Mouse (Mus musculus) myocyte (in vitro differentiated cells): Measurements from ENCODE around the gene Ghrh. TPM values are rescaled to one million over a fixed set of nuclear protein-coding genes. Genes with fewer than 3 reads are reported as not detected.

Source experiments
- H3K27me3 ChIP-seq: one replicate; pipeline ENCODE4 v1.6.1; 2011; ENCODE audit not compliant: control insufficient read depth, insufficient read depth, insufficient read length
- H3K36me3 ChIP-seq: one replicate; pipeline ENCODE4 v1.6.1; 2011; ENCODE audit not compliant: control insufficient read depth, insufficient read depth
- H3K4me2 ChIP-seq: one replicate; pipeline ENCODE4 v1.6.1; 2011; ENCODE audit warnings: low read depth, control low read depth
- H3K4me3 ChIP-seq: one replicate; pipeline ENCODE4 v1.5.1; 2011; ENCODE audit warnings: mild to moderate bottlenecking, control low read depth, moderate library complexity
- H3K79me2 ChIP-seq: one replicate; pipeline ENCODE4 v1.6.1; 2011; ENCODE audit not compliant: control insufficient read depth, insufficient read depth
- H3ac ChIP-seq: one replicate; pipeline ENCODE4 v1.6.1; 2011; ENCODE audit not compliant: control insufficient read depth, insufficient read length
- CEBPB ChIP-seq: IDR thresholded peaks from 2 replicates; pipeline ENCODE4 v1.6.1; 2011; ENCODE audit warnings: mild to moderate bottlenecking, moderate library complexity; ENCODE audit not compliant: poor library complexity, insufficient read depth, severe bottlenecking
- E2F4 ChIP-seq: IDR thresholded peaks from one replicate; pipeline ENCODE4 v1.6.1; 2011; ENCODE audit warnings: mild to moderate bottlenecking, control low read depth, moderate library complexity; ENCODE audit not compliant: insufficient read depth
- MAX ChIP-seq: IDR thresholded peaks from one replicate; pipeline ENCODE4 v1.6.1; 2011; ENCODE audit warnings: low read depth, mild to moderate bottlenecking, control low read depth
- MYOD1 ChIP-seq, 3 experiments: IDR thresholded peaks; one replicate each; pipeline ENCODE4 v1.6.1; 2011; ENCODE audit warnings: control low read depth in 2 of 3, low read depth in 2 of 3, mild to moderate bottlenecking in 2 of 3, moderate library complexity in 1 of 3; ENCODE audit not compliant: insufficient read length in 2 of 3, control insufficient read depth in 1 of 3
- MYOG ChIP-seq, 3 experiments: IDR thresholded peaks; one replicate each; pipeline ENCODE4 v1.6.1; 2011; ENCODE audit warnings: control low read depth in 2 of 3, low read depth in 2 of 3, mild to moderate bottlenecking in 2 of 3; ENCODE audit not compliant: insufficient read length in 2 of 3, control insufficient read depth in 1 of 3, insufficient read depth in 1 of 3
- POLR2A ChIP-seq: IDR thresholded peaks from one replicate; pipeline ENCODE4 v1.6.1; 2011; ENCODE audit warnings: low read depth, mild to moderate bottlenecking, control low read depth, moderate library complexity; ENCODE audit not compliant: insufficient read length
- POLR2AphosphoS2 ChIP-seq: IDR thresholded peaks from one replicate; pipeline ENCODE4 v1.6.1; 2011; ENCODE audit warnings: low read depth, control low read depth; ENCODE audit not compliant: insufficient read length
- REST ChIP-seq: IDR thresholded peaks from one replicate; pipeline ENCODE4 v1.6.1; 2011; ENCODE audit warnings: mild to moderate bottlenecking, control low read depth, moderate library complexity; ENCODE audit not compliant: insufficient read depth, insufficient read length
- SRF ChIP-seq: IDR thresholded peaks from one replicate; pipeline ENCODE4 v1.6.1; 2011; ENCODE audit warnings: low read depth; ENCODE audit not compliant: control insufficient read depth, insufficient read length
- TCF12 ChIP-seq: IDR thresholded peaks from one replicate; pipeline ENCODE4 v1.6.1; 2011; ENCODE audit warnings: mild to moderate bottlenecking, control low read depth; ENCODE audit not compliant: poor library complexity, insufficient read depth, severe bottlenecking
- TCF3 ChIP-seq: IDR thresholded peaks from one replicate; pipeline ENCODE4 v1.6.1; 2011; ENCODE audit warnings: low read depth, control low read depth; ENCODE audit not compliant: insufficient read length
- USF1 ChIP-seq: IDR thresholded peaks from one replicate; pipeline ENCODE4 v1.6.1; 2011; ENCODE audit warnings: low read depth, mild to moderate bottlenecking, control low read depth, moderate library complexity
- polyA plus RNA-seq: library from polyadenylated mRNA; unstranded; fragments of >200 nt; fragmentation: generic; extraction: Trizol; gene quantifications from one replicate; pipeline ENCODE4 v1.2.1, GENCODE M21; 2012; ENCODE audit warnings: missing spikeins

The Ghrh gene
- polyA plus RNA-seq, 1 experiment = not detected

- no peak overlapping the region for H3K4me3 ChIP-seq
- peaks cover 45% of the 10 kb centered on the region for H3K36me3 ChIP-seq
- TF ChIP-seq E2F4 (no peak), CEBPB (no peak), MYOD1 (IDR thresholded peaks at IDR 0.05; ENCODE audit: control insufficient read depth in 1 of 3, insufficient read length in 2 of 3, low read depth in 2 of 3) (no peak), SRF (no peak), USF1 (no peak), TCF12 (no peak)
- no peak overlapping the region for H3K4me2 ChIP-seq
- no peak overlapping the region for H3ac ChIP-seq
- no peaks in the 10 kb centered on the region for H3K79me2 ChIP-seq
- no peaks in the 10 kb centered on the region for H3K27me3 ChIP-seq
Observed at GRCm38 (mm10) chr2:157322029-157322766, 25.1 kb downstream of the Ghrh start.

- TF ChIP-seq POLR2AphosphoS2 = no peak
- TF ChIP-seq SRF = no peak
- TF ChIP-seq E2F4 = no peak
- TF ChIP-seq MAX = no peak
- H3ac ChIP-seq = no peak overlapping the region
- H3K36me3 ChIP-seq = peaks cover 35% of the 10 kb centered on the region
- H3K79me2 ChIP-seq = no peaks in the 10 kb centered on the region
- H3K4me2 ChIP-seq = no peak overlapping the region
- H3K4me3 ChIP-seq = no peak overlapping the region
- no peaks in the 10 kb centered on the region for H3K27me3 ChIP-seq
Observed at GRCm38 (mm10) chr2:157320886-157321285, 26.4 kb downstream of the Ghrh start.

- no peaks in the 10 kb centered on the region for H3K79me2 ChIP-seq
- H3K36me3 ChIP-seq = peaks cover 34% of the 10 kb centered on the region
- TF ChIP-seq MAX = no peak
- TF ChIP-seq POLR2A = no peak
- no peak for TF ChIP-seq TCF3
- TF ChIP-seq MYOD1 (IDR thresholded peaks at IDR 0.05; ENCODE audit: control insufficient read depth in 1 of 3, insufficient read length in 2 of 3, low read depth in 2 of 3) = no peak
- TF ChIP-seq POLR2AphosphoS2 = no peak
- TF ChIP-seq MYOG (IDR thresholded peaks at IDR 0.05; ENCODE audit: control insufficient read depth in 1 of 3, insufficient read depth in 1 of 3, insufficient read length in 2 of 3, low read depth in 2 of 3) = no peak
- no peak for TF ChIP-seq TCF12
- TF ChIP-seq SRF = no peak
- TF ChIP-seq REST = no peak
- TF ChIP-seq CEBPB = no peak
- no peak overlapping the region for H3K4me2 ChIP-seq
- H3ac ChIP-seq = no peak overlapping the region
- no peaks in the 10 kb centered on the region for H3K27me3 ChIP-seq
- H3K4me3 ChIP-seq = no peak overlapping the region
Observed at GRCm38 (mm10) chr2:157320135-157320534, 27.2 kb downstream of the Ghrh start.

GRCm38 (mm10) chr2:157317220-157317619, 30.1 kb downstream of the Ghrh start:
- no peak overlapping the region for H3K4me2 ChIP-seq
- no peaks in the 10 kb centered on the region for H3K79me2 ChIP-seq
- no peaks in the 10 kb centered on the region for H3K27me3 ChIP-seq
- no peak overlapping the region for H3ac ChIP-seq
- no peak for TF ChIP-seq CEBPB
- H3K4me3 ChIP-seq = no peak overlapping the region
- peaks cover 46% of the 10 kb centered on the region for H3K36me3 ChIP-seq

GRCm38 (mm10) chr2:157316358-157316933, 30.9 kb downstream of the Ghrh start:
- H3K79me2 ChIP-seq = no peaks in the 10 kb centered on the region
- H3K36me3 ChIP-seq = peaks cover 44% of the 10 kb centered on the region
- TF ChIP-seq E2F4 (no peak), MAX (no peak), CEBPB (no peak), POLR2A (no peak)
- no peak overlapping the region for H3K4me2 ChIP-seq
- no peaks in the 10 kb centered on the region for H3K27me3 ChIP-seq
- no peak overlapping the region for H3ac ChIP-seq
- H3K4me3 ChIP-seq = no peak overlapping the region
